Mouse (Mus musculus): Measurements from ENCODE around the gene Trim25. TPM values are rescaled to one million over a fixed set of nuclear protein-coding genes. Genes with fewer than 3 reads are reported as not detected.

The Trim25 gene
- polyA plus RNA-seq, 1 experiment, result 34.2 TPM

- TF ChIP-seq CTCF (IDR thresholded peaks at IDR 0.05; ENCODE audit: borderline replicate concordance, insufficient read depth, low read length) (no peak), POLR2A (IDR thresholded peaks at IDR 0.05; ENCODE audit: low read depth, low read length) (no peak)
- no peak overlapping the region for H3K4me3 ChIP-seq (ENCODE audit: insufficient read depth, low read length)
- no peak overlapping the region for H3K27ac ChIP-seq (ENCODE audit: insufficient read depth, low read length)
- H3K4me1 ChIP-seq (ENCODE audit: control insufficient read depth, insufficient read depth, low read length), result no peaks in the 10 kb centered on the region; the same call in 1 of the 2 replicates
Observed at GRCm38 (mm10) chr11:89017514-89018182, 18.5 kb downstream of the Trim25 start.

GRCm38 (mm10) chr11:89020681-89021305 is 21.6 kb downstream of the Trim25 start:
- Histone ChIP-seq H3K27ac (ENCODE audit: insufficient read depth, low read length) (no peak overlapping the region), H3K4me1 (ENCODE audit: control insufficient read depth, insufficient read depth, low read length) (peaks cover 5% of the 10 kb centered on the region)
- no peak for TF ChIP-seq CTCF (IDR thresholded peaks at IDR 0.05; ENCODE audit: borderline replicate concordance, insufficient read depth, low read length)
- TF ChIP-seq POLR2A (IDR thresholded peaks at IDR 0.05; ENCODE audit: low read depth, low read length), result no peak

GRCm38 (mm10) chr11:89021687-89022086 is 22.5 kb downstream of the Trim25 start:
- Histone ChIP-seq H3K27ac (ENCODE audit: insufficient read depth, low read length) (no peak overlapping the region), H3K4me3 (ENCODE audit: insufficient read depth, low read length) (no peak overlapping the region), H3K4me1 (ENCODE audit: control insufficient read depth, insufficient read depth, low read length) (peaks cover 5% of the 10 kb centered on the region)
- TF ChIP-seq POLR2A (IDR thresholded peaks at IDR 0.05; ENCODE audit: low read depth, low read length) (no peak), CTCF (IDR thresholded peaks at IDR 0.05; ENCODE audit: borderline replicate concordance, insufficient read depth, low read length) (no peak)

More at GRCm38 (mm10) chr11:89020681-89021305, 21.6 kb downstream of the Trim25 start:
- H3K4me3 ChIP-seq (ENCODE audit: insufficient read depth, low read length), result no peak overlapping the region

GRCm38 (mm10) chr11:89022120-89022731 is 23.1 kb downstream of the Trim25 start:
- H3K27ac ChIP-seq (ENCODE audit: insufficient read depth, low read length), result no peak overlapping the region

GRCm38 (mm10) chr11:89023477-89023876 is 24.3 kb downstream of the Trim25 start:
- TF ChIP-seq POLR2A (IDR thresholded peaks at IDR 0.05; ENCODE audit: low read depth, low read length) (no peak), CTCF (IDR thresholded peaks at IDR 0.05; ENCODE audit: borderline replicate concordance, insufficient read depth, low read length) (no peak)
- H3K4me3 ChIP-seq (ENCODE audit: insufficient read depth, low read length), result no peak overlapping the region
- H3K4me1 ChIP-seq (ENCODE audit: control insufficient read depth, insufficient read depth, low read length), result peaks cover 5% of the 10 kb centered on the region
- no peak overlapping the region for H3K27ac ChIP-seq (ENCODE audit: insufficient read depth, low read length)

More at GRCm38 (mm10) chr11:89022120-89022731, 23.1 kb downstream of the Trim25 start:
- Histone ChIP-seq H3K4me3 (ENCODE audit: insufficient read depth, low read length) (no peak overlapping the region), H3K4me1 (ENCODE audit: control insufficient read depth, insufficient read depth, low read length) (peaks cover 5% of the 10 kb centered on the region)
- TF ChIP-seq CTCF (IDR thresholded peaks at IDR 0.05; ENCODE audit: borderline replicate concordance, insufficient read depth, low read length) (no peak), POLR2A (IDR thresholded peaks at IDR 0.05; ENCODE audit: low read depth, low read length) (no peak)

GRCm38 (mm10) chr11:89024181-89024881 is 25.2 kb downstream of the Trim25 start:
- peaks cover 5% of the 10 kb centered on the region for H3K4me1 ChIP-seq (ENCODE audit: control insufficient read depth, insufficient read depth, low read length)
- TF ChIP-seq POLR2A (IDR thresholded peaks at IDR 0.05; ENCODE audit: low read depth, low read length) (no peak), CTCF (IDR thresholded peaks at IDR 0.05; ENCODE audit: borderline replicate concordance, insufficient read depth, low read length) (no peak)
- no peak overlapping the region for H3K4me3 ChIP-seq (ENCODE audit: insufficient read depth, low read length)
- H3K27ac ChIP-seq (ENCODE audit: insufficient read depth, low read length), result peak overlapping the region; percentile 50; the same call in 1 of the 2 replicates

GRCm38 (mm10) chr11:89025603-89026002 is 26.4 kb downstream of the Trim25 start:
- Histone ChIP-seq H3K27ac (ENCODE audit: insufficient read depth, low read length) (no peak overlapping the region), H3K4me3 (ENCODE audit: insufficient read depth, low read length) (no peak overlapping the region), H3K4me1 (ENCODE audit: control insufficient read depth, insufficient read depth, low read length) (peaks cover 5% of the 10 kb centered on the region)
- TF ChIP-seq POLR2A (IDR thresholded peaks at IDR 0.05; ENCODE audit: low read depth, low read length) (no peak), CTCF (IDR thresholded peaks at IDR 0.05; ENCODE audit: borderline replicate concordance, insufficient read depth, low read length) (no peak)

GRCm38 (mm10) chr11:89026117-89026516 is 26.9 kb downstream of the Trim25 start:
- peaks cover 7% of the 10 kb centered on the region for H3K4me1 ChIP-seq (ENCODE audit: control insufficient read depth, insufficient read depth, low read length)
- TF ChIP-seq POLR2A (IDR thresholded peaks at IDR 0.05; ENCODE audit: low read depth, low read length) (no peak), CTCF (IDR thresholded peaks at IDR 0.05; ENCODE audit: borderline replicate concordance, insufficient read depth, low read length) (no peak)
- no peak overlapping the region for H3K4me3 ChIP-seq (ENCODE audit: insufficient read depth, low read length)
- H3K27ac ChIP-seq (ENCODE audit: insufficient read depth, low read length), result no peak overlapping the region

- peaks cover 7% of the 10 kb centered on the region; the same call in 1 of the 2 replicates for H3K4me1 ChIP-seq (ENCODE audit: control insufficient read depth, insufficient read depth, low read length)
- TF ChIP-seq POLR2A (IDR thresholded peaks at IDR 0.05; ENCODE audit: low read depth, low read length) (no peak), CTCF (IDR thresholded peaks at IDR 0.05; ENCODE audit: borderline replicate concordance, insufficient read depth, low read length) (no peak)
- no peak overlapping the region for H3K4me3 ChIP-seq (ENCODE audit: insufficient read depth, low read length)
- no peak overlapping the region for H3K27ac ChIP-seq (ENCODE audit: insufficient read depth, low read length)
Observed at GRCm38 (mm10) chr11:89027955-89028361, 28.8 kb downstream of the Trim25 start.

Measured in embryonic fibroblast, embryonic 13.5 days (primary cell).